7 mouse cellular contexts compared by ENCODE assay signal in the genomic region with DNA sequence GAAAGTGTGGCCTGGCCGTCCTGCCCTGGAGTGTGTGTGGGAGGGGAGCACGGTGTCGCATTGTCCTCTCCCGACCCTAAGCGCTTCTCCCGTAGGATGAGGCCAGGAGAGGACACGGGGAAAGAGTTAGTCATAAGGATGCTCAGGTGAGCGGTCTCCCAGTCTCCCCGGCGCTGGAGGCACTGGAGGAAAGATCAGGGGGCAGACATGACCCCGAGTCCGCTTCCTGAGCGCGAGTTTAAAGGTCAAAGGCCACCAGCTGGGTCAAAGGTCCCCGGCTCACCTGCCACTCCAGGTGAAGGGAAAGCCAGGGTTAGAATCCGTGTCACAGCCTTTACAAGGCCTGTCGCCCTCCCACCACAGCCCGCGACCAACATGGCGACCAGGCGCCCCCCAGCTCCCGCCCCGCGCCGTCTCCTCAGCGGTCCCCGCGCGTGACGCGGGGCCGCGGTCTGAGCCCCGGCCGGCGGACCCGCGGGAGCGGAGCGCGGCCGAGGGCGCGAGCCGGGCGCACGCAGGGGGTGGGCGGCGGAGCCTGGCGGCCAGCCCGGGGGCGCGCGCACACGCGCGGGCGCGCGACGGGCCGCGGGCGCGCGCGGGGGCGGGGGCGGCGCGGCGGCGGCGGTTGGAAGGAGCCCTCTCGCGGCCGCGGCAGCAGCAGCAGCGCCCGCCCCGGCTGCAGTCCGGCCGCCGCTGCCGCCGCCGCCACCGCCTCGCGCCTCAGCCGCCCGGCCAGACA. TPM values are rescaled to one million over a fixed set of nuclear protein-coding genes. Genes with fewer than 3 reads are reported as not detected.
A peak's percentile ranks its signal among the peaks of the same experiment; 100 is the strongest.
DNase-seq lines count a peak whose midpoint lies in the region; ATAC-seq lines count a peak whose summit lies in the region.

Hectd2 (plus strand) TSS at position 594 of the 739 bp plus-strand sequence.

- intact Hi-C loops in left cerebral cortex, postnatal 36 days (cut with DNase I), result loop anchor here (2.0 kb wide), 2 partner anchors 15 to 83 kb away; no protein-coding TSS in a partner anchor

- peak; percentile 62 for DNase-seq in adipocyte (ENCODE audit: low spot score)
- peak; percentile 49 for DNase-seq in gastrocnemius, postnatal 10 days
- DNase-seq in induced T-regulatory cell, adult 2 months (ENCODE audit: low read depth), result peak; percentile 69
- peak; percentile 68 to 69 for DNase-seq in left cerebral cortex, postnatal 36 days (ENCODE audit: low spot score in 2 of 2)
- DNase-seq in mesoderm, embryonic 11.5 days (ENCODE audit: low read depth, low spot score), result peak; percentile 61
- peak; percentile 55 to 62 for DNase-seq in right cerebral cortex, postnatal 36 days (ENCODE audit: low spot score in 2 of 2)

- ATAC-seq in common myeloid progenitor, adult 5-6 weeks (replicated peaks; ENCODE audit: low read depth, poor library complexity, severe bottlenecking), result peak; percentile 44

RNA-seq across cellular contexts. Expression of gene Hectd2, which starts in this region (rescaled TPM):
- total RNA-seq in common myeloid progenitor, adult 5-6 weeks (2017), result 1.6 and 3.1 TPM in 2 replicates
- total RNA-seq in gastrocnemius, postnatal 10 days (2021), result 1 to 10 TPM; 4.3 to 4.8 TPM
- 10 to 100 TPM; 16.4 to 28.0 TPM for total RNA-seq in left cerebral cortex, postnatal 36 days (2021)

Comparison
In these comparisons a context has a peak if more than half of its experiments do, and no peak if none do; other contexts are left out.
1. Peak in every context shown above with its lines: DNase-seq and ATAC-seq.